Mouse (Mus musculus): ENCODE measurements at regions not wholly inside any gene's neighbourhood (a gene's known extent, or its start where the extent isn't known, plus 50 kb on each side); places are given as distances from the start of the nearest gene placed in this dataset.

- Histone ChIP-seq H3K36me3 (ENCODE audit: control insufficient read depth, insufficient read depth) (no peaks in the 10 kb centered on the region), H3K27ac (ENCODE audit: low read length) (peak overlapping the region; percentile 87), H3K4me3 (replicated peaks; ENCODE audit: low read length) (no peak overlapping the region), H3K9me3 (ENCODE audit: control insufficient read depth, low read length) (no peaks in the 10 kb centered on the region), H3K27me3 (replicated peaks; ENCODE audit: control insufficient read depth, insufficient read depth, low read length) (no peaks in the 10 kb centered on the region), H3K9ac (replicated peaks; ENCODE audit: low read depth, low read length) (no peak overlapping the region), H3K4me2 (ENCODE audit: low read length) (no peak overlapping the region), H3K4me1 (replicated peaks; ENCODE audit: control insufficient read depth, insufficient read depth, low read length) (peaks cover 41% of the 10 kb centered on the region)
- ATAC-seq: peak; percentile 86
- WGBS: 34% methylated on average over 2 of the region's 2 CpGs
Measured at GRCm38 (mm10) chr2:178840975-178841374, 410.6 kb downstream of the Cdh26 start.

- no peak overlapping the region for H3K9ac ChIP-seq (replicated peaks; ENCODE audit: low read depth, low read length)
- no peaks in the 10 kb centered on the region for H3K36me3 ChIP-seq (ENCODE audit: control insufficient read depth, insufficient read depth)
- H3K4me1 ChIP-seq (replicated peaks; ENCODE audit: control insufficient read depth, insufficient read depth, low read length): peaks cover 44% of the 10 kb centered on the region
- 37% methylated on average over 12 of the region's 12 CpGs for WGBS
- H3K27ac ChIP-seq (ENCODE audit: low read length): peak overlapping the region; percentile 87
- H3K4me3 ChIP-seq (replicated peaks; ENCODE audit: low read length): no peak overlapping the region
- H3K4me2 ChIP-seq (ENCODE audit: low read length): no peak overlapping the region
- ATAC-seq: peak; percentile 24; the same call in 1 of the 2 replicates
- no peaks in the 10 kb centered on the region for H3K9me3 ChIP-seq (ENCODE audit: control insufficient read depth, low read length)
- no peaks in the 10 kb centered on the region for H3K27me3 ChIP-seq (replicated peaks; ENCODE audit: control insufficient read depth, insufficient read depth, low read length)
Measured at GRCm38 (mm10) chr2:178842595-178842994, 412.3 kb downstream of the Cdh26 start.

- 94% methylated on average over 3 of the region's 3 CpGs for WGBS
- H3K9me3 ChIP-seq (ENCODE audit: control insufficient read depth, low read length): no peaks in the 10 kb centered on the region
- no peak overlapping the region for H3K9ac ChIP-seq (replicated peaks; ENCODE audit: low read depth, low read length)
- no peaks in the 10 kb centered on the region for H3K36me3 ChIP-seq (ENCODE audit: control insufficient read depth, insufficient read depth)
- H3K4me2 ChIP-seq (ENCODE audit: low read length): no peak overlapping the region
- no peak overlapping the region for H3K4me3 ChIP-seq (replicated peaks; ENCODE audit: low read length)
- H3K27me3 ChIP-seq (replicated peaks; ENCODE audit: control insufficient read depth, insufficient read depth, low read length): no peaks in the 10 kb centered on the region
- no peak overlapping the region for H3K27ac ChIP-seq (ENCODE audit: low read length)
- ATAC-seq: no peak
- peaks cover 42% of the 10 kb centered on the region for H3K4me1 ChIP-seq (replicated peaks; ENCODE audit: control insufficient read depth, insufficient read depth, low read length)
Measured at GRCm38 (mm10) chr2:178843458-178843857, 413.1 kb downstream of the Cdh26 start.

- Histone ChIP-seq H3K4me1 (replicated peaks; ENCODE audit: control insufficient read depth, insufficient read depth, low read length) (peaks cover 38% of the 10 kb centered on the region), H3K27ac (ENCODE audit: low read length) (peak overlapping the region; percentile 52; the same call in 1 of the 2 replicates), H3K27me3 (replicated peaks; ENCODE audit: control insufficient read depth, insufficient read depth, low read length) (no peaks in the 10 kb centered on the region), H3K4me3 (replicated peaks; ENCODE audit: low read length) (no peak overlapping the region), H3K36me3 (ENCODE audit: control insufficient read depth, insufficient read depth) (no peaks in the 10 kb centered on the region), H3K9me3 (ENCODE audit: control insufficient read depth, low read length) (no peaks in the 10 kb centered on the region), H3K4me2 (ENCODE audit: low read length) (no peak overlapping the region), H3K9ac (replicated peaks; ENCODE audit: low read depth, low read length) (no peak overlapping the region)
- no peak for ATAC-seq
- WGBS: 32% methylated on average over 4 of the region's 4 CpGs
Measured at GRCm38 (mm10) chr2:178844561-178844960, 414.2 kb downstream of the Cdh26 start.

GRCm38 (mm10) chr2:178850320-178850719, 420.0 kb downstream of the Cdh26 start:
- 79% methylated on average over 10 of the region's 10 CpGs for WGBS
- Histone ChIP-seq H3K4me2 (ENCODE audit: low read length) (no peak overlapping the region), H3K36me3 (ENCODE audit: control insufficient read depth, insufficient read depth) (no peaks in the 10 kb centered on the region), H3K9ac (replicated peaks; ENCODE audit: low read depth, low read length) (no peak overlapping the region), H3K27ac (ENCODE audit: low read length) (peak overlapping the region; percentile 81), H3K4me1 (replicated peaks; ENCODE audit: control insufficient read depth, insufficient read depth, low read length) (peaks cover 24% of the 10 kb centered on the region), H3K9me3 (ENCODE audit: control insufficient read depth, low read length) (no peaks in the 10 kb centered on the region), H3K4me3 (replicated peaks; ENCODE audit: low read length) (no peak overlapping the region), H3K27me3 (replicated peaks; ENCODE audit: control insufficient read depth, insufficient read depth, low read length) (no peaks in the 10 kb centered on the region)
- ATAC-seq: peak; percentile 32

- H3K27ac ChIP-seq (ENCODE audit: low read length): peak overlapping the region; percentile 81
- H3K9me3 ChIP-seq (ENCODE audit: control insufficient read depth, low read length): no peaks in the 10 kb centered on the region
- H3K4me1 ChIP-seq (replicated peaks; ENCODE audit: control insufficient read depth, insufficient read depth, low read length): peaks cover 24% of the 10 kb centered on the region
- H3K36me3 ChIP-seq (ENCODE audit: control insufficient read depth, insufficient read depth): no peaks in the 10 kb centered on the region
- no peak overlapping the region for H3K4me2 ChIP-seq (ENCODE audit: low read length)
- no peak overlapping the region for H3K4me3 ChIP-seq (replicated peaks; ENCODE audit: low read length)
- WGBS: 34% methylated on average over 11 of the region's 11 CpGs
- ATAC-seq: peak; percentile 91
- H3K27me3 ChIP-seq (replicated peaks; ENCODE audit: control insufficient read depth, insufficient read depth, low read length): no peaks in the 10 kb centered on the region
- H3K9ac ChIP-seq (replicated peaks; ENCODE audit: low read depth, low read length): no peak overlapping the region
Measured at GRCm38 (mm10) chr2:178850769-178851168, 420.4 kb downstream of the Cdh26 start.

GRCm38 (mm10) chr2:178854012-178854411, 423.7 kb downstream of the Cdh26 start:
- Histone ChIP-seq H3K9me3 (ENCODE audit: control insufficient read depth, low read length) (no peaks in the 10 kb centered on the region), H3K4me2 (ENCODE audit: low read length) (no peak overlapping the region), H3K4me3 (replicated peaks; ENCODE audit: low read length) (no peak overlapping the region), H3K27ac (ENCODE audit: low read length) (no peak overlapping the region), H3K27me3 (replicated peaks; ENCODE audit: control insufficient read depth, insufficient read depth, low read length) (no peaks in the 10 kb centered on the region), H3K9ac (replicated peaks; ENCODE audit: low read depth, low read length) (no peak overlapping the region), H3K4me1 (replicated peaks; ENCODE audit: control insufficient read depth, insufficient read depth, low read length) (peaks cover 19% of the 10 kb centered on the region), H3K36me3 (ENCODE audit: control insufficient read depth, insufficient read depth) (no peaks in the 10 kb centered on the region)
- no peak for ATAC-seq
- 97% methylated on average over 1 of the region's 1 CpGs for WGBS

- Histone ChIP-seq H3K9ac (replicated peaks; ENCODE audit: low read depth, low read length) (no peak overlapping the region), H3K4me1 (replicated peaks; ENCODE audit: control insufficient read depth, insufficient read depth, low read length) (peaks cover 18% of the 10 kb centered on the region), H3K27ac (ENCODE audit: low read length) (no peak overlapping the region), H3K36me3 (ENCODE audit: control insufficient read depth, insufficient read depth) (no peaks in the 10 kb centered on the region), H3K4me3 (replicated peaks; ENCODE audit: low read length) (no peak overlapping the region), H3K4me2 (ENCODE audit: low read length) (no peak overlapping the region), H3K9me3 (ENCODE audit: control insufficient read depth, low read length) (no peaks in the 10 kb centered on the region), H3K27me3 (replicated peaks; ENCODE audit: control insufficient read depth, insufficient read depth, low read length) (no peaks in the 10 kb centered on the region)
- WGBS: 57% methylated on average over 2 of the region's 2 CpGs
- no peak for ATAC-seq
Measured at GRCm38 (mm10) chr2:178854760-178855159, 424.4 kb downstream of the Cdh26 start.

- Histone ChIP-seq H3K4me2 (ENCODE audit: low read length) (no peak overlapping the region), H3K36me3 (ENCODE audit: control insufficient read depth, insufficient read depth) (no peaks in the 10 kb centered on the region), H3K27ac (ENCODE audit: low read length) (no peak overlapping the region), H3K9me3 (ENCODE audit: control insufficient read depth, low read length) (no peaks in the 10 kb centered on the region), H3K27me3 (replicated peaks; ENCODE audit: control insufficient read depth, insufficient read depth, low read length) (no peaks in the 10 kb centered on the region), H3K9ac (replicated peaks; ENCODE audit: low read depth, low read length) (no peak overlapping the region), H3K4me1 (replicated peaks; ENCODE audit: control insufficient read depth, insufficient read depth, low read length) (0 out of 2 replicates have a peak, but pooled peaks cover 2% of the 10 kb centered on the region), H3K4me3 (replicated peaks; ENCODE audit: low read length) (no peak overlapping the region)
- no peak for ATAC-seq
Measured at GRCm38 (mm10) chr2:178862620-178863019, 432.3 kb downstream of the Cdh26 start.

GRCm38 (mm10) chr2:178867086-178867485, 436.8 kb downstream of the Cdh26 start:
- Histone ChIP-seq H3K4me3 (replicated peaks; ENCODE audit: low read length) (no peak overlapping the region), H3K9me3 (ENCODE audit: control insufficient read depth, low read length) (no peaks in the 10 kb centered on the region), H3K4me1 (replicated peaks; ENCODE audit: control insufficient read depth, insufficient read depth, low read length) (no peaks in the 10 kb centered on the region), H3K4me2 (ENCODE audit: low read length) (no peak overlapping the region), H3K36me3 (ENCODE audit: control insufficient read depth, insufficient read depth) (no peaks in the 10 kb centered on the region), H3K27me3 (replicated peaks; ENCODE audit: control insufficient read depth, insufficient read depth, low read length) (no peaks in the 10 kb centered on the region), H3K27ac (ENCODE audit: low read length) (no peak overlapping the region), H3K9ac (replicated peaks; ENCODE audit: low read depth, low read length) (no peak overlapping the region)
- ATAC-seq: no peak
- 80% methylated on average over 3 of the region's 3 CpGs for WGBS

Measured in forebrain, embryonic 16.5 days (tissue).